ENCODE assay signal across 15 mouse cellular contexts in the genomic region with DNA sequence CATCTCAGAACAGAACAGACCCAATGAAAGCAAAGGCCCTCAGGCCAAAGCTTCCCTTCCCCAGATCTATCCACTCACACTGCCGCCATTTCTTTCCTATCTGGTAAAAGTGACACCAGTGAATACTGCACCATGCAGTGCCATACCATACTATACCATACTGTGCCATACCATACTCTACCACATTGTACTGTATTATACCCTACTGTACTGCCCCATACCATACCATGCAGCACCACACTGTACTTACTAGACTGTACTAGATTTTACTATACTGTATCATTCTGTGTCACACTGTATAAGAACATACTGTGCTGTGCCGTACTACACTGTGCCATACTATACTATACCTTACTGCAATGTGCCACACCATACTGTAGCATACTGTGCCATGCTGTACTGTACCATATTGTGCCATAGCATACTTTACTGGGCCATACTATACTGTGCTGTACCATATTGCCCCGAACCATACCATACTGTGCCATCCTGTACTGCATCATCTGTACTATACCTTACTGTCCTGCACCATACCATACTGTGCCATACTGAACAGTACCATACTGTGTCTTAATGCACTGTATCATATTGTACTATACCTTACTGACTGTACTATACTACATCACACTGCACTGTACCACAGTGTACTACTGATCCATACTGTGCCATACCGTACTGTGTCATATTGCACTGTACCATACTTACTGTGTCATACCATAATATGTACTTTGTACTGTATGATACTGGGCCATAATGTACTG.
DNase-seq lines count a peak whose midpoint lies in the region; ATAC-seq and TF ChIP-seq lines count a peak whose summit lies in the region.
"Had no signal": no experiment of that assay in that cellular context is flagged by ENCODE, and none has a peak within 500 bp of the region (broad histone marks: within the 10 kb centered on the region; RNA-seq: fewer than 3 reads in every experiment).

No protein-coding gene starts in this region.

- H3K9me3 ChIP-seq in heart, embryonic 14.5 days (ENCODE audit: control insufficient read depth, low read length), result no peaks in the 10 kb centered on the region
- H3K9me3 ChIP-seq in lung, embryonic 16.5 days (ENCODE audit: control insufficient read depth, low read length), result no peaks in the 10 kb centered on the region
- H3K9me3 ChIP-seq in hindbrain, postnatal 0 days (ENCODE audit: low read length), result no peaks in the 10 kb centered on the region
- H3K9me3 ChIP-seq in midbrain, postnatal 0 days (ENCODE audit: low read length), result no peaks in the 10 kb centered on the region
- H3K9me3 ChIP-seq: stomach, embryonic 15.5 days had no signal

- peak; percentile 54 for ATAC-seq in heart, embryonic 14.5 days (ENCODE audit: insufficient number of reproducible peaks, insufficient read depth, low FRiP score, low read depth)
- 0 out of 2 replicates have a peak, but pooled peaks have one; percentile 12 for ATAC-seq in lung, embryonic 16.5 days (ENCODE audit: low read depth)
- ATAC-seq in hindbrain, postnatal 0 days, result peak; percentile 49
- peak; percentile 60 for ATAC-seq in midbrain, postnatal 0 days (ENCODE audit: low FRiP score)

- H3K9ac ChIP-seq in heart, embryonic 14.5 days (ENCODE audit: low read length), result no peak overlapping the region
- H3K9ac ChIP-seq in lung, embryonic 16.5 days (ENCODE audit: low read length), result no peak overlapping the region
- no peak overlapping the region for H3K9ac ChIP-seq in hindbrain, postnatal 0 days (replicated peaks; ENCODE audit: low read length)
- no peak overlapping the region for H3K9ac ChIP-seq in midbrain, postnatal 0 days (replicated peaks; ENCODE audit: low read length, poor library complexity, severe bottlenecking)
- H3K9ac ChIP-seq: stomach, embryonic 15.5 days had no signal

- no peaks in the 10 kb centered on the region for H3K36me3 ChIP-seq in heart, embryonic 14.5 days (ENCODE audit: control insufficient read depth, insufficient read depth, low read length)
- no peaks in the 10 kb centered on the region for H3K36me3 ChIP-seq in lung, embryonic 16.5 days (ENCODE audit: control insufficient read depth, insufficient read depth, low read length)
- H3K36me3 ChIP-seq in hindbrain, postnatal 0 days (ENCODE audit: insufficient read depth, low read length), result no peaks in the 10 kb centered on the region
- no peaks in the 10 kb centered on the region for H3K36me3 ChIP-seq in midbrain, postnatal 0 days (ENCODE audit: insufficient read depth, low read length)
- H3K36me3 ChIP-seq: stomach, embryonic 15.5 days had no signal

- intact Hi-C loops in heart, postnatal 25 days (cut with DNase I), result no loop called here

- 92% methylated on average over 4 of the region's 4 CpGs for WGBS in heart, embryonic 14.5 days
- 84% methylated on average over 4 of the region's 4 CpGs for WGBS in lung, embryonic 16.5 days
- 98% methylated on average over 4 of the region's 4 CpGs for WGBS in hindbrain, postnatal 0 days
- WGBS in midbrain, postnatal 0 days, result 95% methylated on average over 4 of the region's 4 CpGs

- no peak overlapping the region for H3K4me3 ChIP-seq in heart, embryonic 14.5 days (ENCODE audit: control insufficient read depth in 1 of 2, insufficient read depth in 1 of 2, low read depth in 1 of 2, low read length in 2 of 2)
- no peak overlapping the region for H3K4me3 ChIP-seq in lung, embryonic 16.5 days (ENCODE audit: low read length)
- no peak overlapping the region for H3K4me3 ChIP-seq in hindbrain, postnatal 0 days (ENCODE audit: low read length)
- no peak overlapping the region for H3K4me3 ChIP-seq in midbrain, postnatal 0 days (ENCODE audit: low read depth, low read length)
- H3K4me3 ChIP-seq: erythroblast, embryonic 14.5 days; gastrocnemius, adult 2 months; stomach, embryonic 15.5 days had no signal

- H3K4me2 ChIP-seq in heart, embryonic 14.5 days (ENCODE audit: low read length), result no peak overlapping the region
- no peak overlapping the region for H3K4me2 ChIP-seq in lung, embryonic 16.5 days (ENCODE audit: low read depth, low read length)
- H3K4me2 ChIP-seq in hindbrain, postnatal 0 days (ENCODE audit: low read depth, low read length), result no peak overlapping the region
- no peak overlapping the region for H3K4me2 ChIP-seq in midbrain, postnatal 0 days (ENCODE audit: low read depth, low read length, poor library complexity, severe bottlenecking)
- H3K4me2 ChIP-seq: stomach, embryonic 15.5 days had no signal

- DNase-seq in heart, postnatal 25 days (ENCODE audit: low spot score), result no peak
- no peak for DNase-seq in lung, postnatal 10 days
- DNase-seq in hindbrain, postnatal 0 days (ENCODE audit: low spot score), result no peak
- DNase-seq in midbrain, postnatal 0 days (ENCODE audit: low spot score), result no peak
- no peak for DNase-seq in cerebellum, adult 11 months
- DNase-seq in c-Kit-positive CD71-positive TER-119-positive erythroid progenitor cells, embryonic 14.5 days (ENCODE audit: low spot score), result no peak
- DNase-seq: cerebellum, postnatal 14 days; gastrocnemius, adult 2 months; kidney, adult 8-10 months; left cerebral cortex, postnatal 4 days; right cerebral cortex, postnatal 25 days had no signal

- H3K27me3 ChIP-seq in heart, embryonic 14.5 days (ENCODE audit: control insufficient read depth, insufficient read depth, low read length), result no peaks in the 10 kb centered on the region
- no peaks in the 10 kb centered on the region for H3K27me3 ChIP-seq in lung, embryonic 16.5 days (ENCODE audit: control insufficient read depth, insufficient read depth, low read depth, low read length)
- no peaks in the 10 kb centered on the region for H3K27me3 ChIP-seq in hindbrain, postnatal 0 days (ENCODE audit: insufficient read depth, low read length)
- no peaks in the 10 kb centered on the region for H3K27me3 ChIP-seq in midbrain, postnatal 0 days (ENCODE audit: insufficient read depth, low read length)
- H3K27me3 ChIP-seq: stomach, embryonic 15.5 days had no signal

- no peaks in the 10 kb centered on the region for H3K4me1 ChIP-seq in heart, embryonic 14.5 days (ENCODE audit: control insufficient read depth in 2 of 2, insufficient read depth in 2 of 2, low read length in 2 of 2)
- H3K4me1 ChIP-seq in lung, embryonic 16.5 days (replicated peaks; ENCODE audit: control insufficient read depth, insufficient read depth, low read length), result no peaks in the 10 kb centered on the region
- H3K4me1 ChIP-seq in hindbrain, postnatal 0 days (ENCODE audit: insufficient read depth, low read length), result no peaks in the 10 kb centered on the region
- H3K4me1 ChIP-seq in midbrain, postnatal 0 days (ENCODE audit: insufficient read depth, low read length), result no peaks in the 10 kb centered on the region
- H3K4me1 ChIP-seq: stomach, embryonic 15.5 days had no signal

- no peak overlapping the region for H3K27ac ChIP-seq in heart, embryonic 14.5 days (replicated peaks in 1 of 2; ENCODE audit: control insufficient read depth in 1 of 2, insufficient read depth in 1 of 2, low read depth in 2 of 2, low read length in 2 of 2)
- H3K27ac ChIP-seq in lung, embryonic 16.5 days (ENCODE audit: low read length), result no peak overlapping the region
- no peak overlapping the region for H3K27ac ChIP-seq in hindbrain, postnatal 0 days
- H3K27ac ChIP-seq in midbrain, postnatal 0 days (ENCODE audit: low read depth, low read length), result no peak overlapping the region
- H3K27ac ChIP-seq: gastrocnemius, adult 2 months; stomach, embryonic 15.5 days had no signal

- TF ChIP-seq CTCF in hindbrain, postnatal 0 days (IDR thresholded peaks at IDR 0.05; ENCODE audit: low read depth), result no peak
- TF ChIP-seq CTCF in midbrain, postnatal 0 days (IDR thresholded peaks at IDR 0.05), result no peak
